Mouse (Mus musculus): ENCODE measurements at regions not wholly inside any gene's neighbourhood (a gene's known extent, or its start where the extent isn't known, plus 50 kb on each side); places are given as distances from the start of the nearest gene placed in this dataset.
A peak's percentile ranks its signal among the peaks of the same experiment; 100 is the strongest.

- DNase-seq, result no peak
Observed at GRCm38 (mm10) chr5:52092273-52092672, 98.0 kb downstream of the Dhx15 start.

GRCm38 (mm10) chr5:52088131-52088530, 102.2 kb downstream of the Dhx15 start:
- no peak for DNase-seq

- DNase-seq, result no peak
Observed at GRCm38 (mm10) chr5:52086766-52087429, 103.4 kb downstream of the Dhx15 start.

- DNase-seq, result no peak
Observed at GRCm38 (mm10) chr5:52080268-52080667, 110.0 kb downstream of the Dhx15 start.

GRCm38 (mm10) chr5:52077696-52078095, 112.6 kb downstream of the Dhx15 start:
- DNase-seq, result no peak

GRCm38 (mm10) chr5:52075096-52075495, 115.2 kb downstream of the Dhx15 start:
- DNase-seq, result no peak

GRCm38 (mm10) chr5:52064804-52065451, 125.4 kb downstream of the Dhx15 start:
- DNase-seq, result peak; percentile 92

GRCm38 (mm10) chr5:52062214-52062613, 128.1 kb downstream of the Dhx15 start:
- DNase-seq, result peak; percentile 11

- DNase-seq, result no peak
Observed at GRCm38 (mm10) chr5:52061226-52061625, 129.1 kb downstream of the Dhx15 start.

- no peak for DNase-seq
Observed at GRCm38 (mm10) chr5:52057261-52057660, 133.1 kb downstream of the Dhx15 start.

GRCm38 (mm10) chr5:52052072-52052465, 138.2 kb downstream of the Dhx15 start:
- DNase-seq, result no peak

GRCm38 (mm10) chr5:52051383-52052071, 138.8 kb downstream of the Dhx15 start:
- DNase-seq, result peak; percentile 15

GRCm38 (mm10) chr5:52048790-52049189, 141.5 kb downstream of the Dhx15 start:
- no peak for DNase-seq

GRCm38 (mm10) chr5:52046704-52047103, 143.6 kb downstream of the Dhx15 start:
- no peak for DNase-seq

GRCm38 (mm10) chr5:52044101-52044500, 146.2 kb downstream of the Dhx15 start:
- no peak for DNase-seq

GRCm38 (mm10) chr5:52041447-52041846, 148.9 kb downstream of the Dhx15 start:
- DNase-seq, result no peak

GRCm38 (mm10) chr5:52040427-52041312, 149.6 kb downstream of the Dhx15 start:
- DNase-seq, result no peak

- DNase-seq, result no peak
Observed at GRCm38 (mm10) chr5:52035339-52035738, 155.0 kb downstream of the Dhx15 start.

- no peak for DNase-seq
Observed at GRCm38 (mm10) chr5:52027478-52027877, 162.8 kb downstream of the Dhx15 start.

GRCm38 (mm10) chr5:52026148-52026547, 164.2 kb downstream of the Dhx15 start:
- no peak for DNase-seq

- no peak for DNase-seq
Observed at GRCm38 (mm10) chr5:52023212-52023611, 167.1 kb downstream of the Dhx15 start.

- no peak for DNase-seq
Observed at GRCm38 (mm10) chr5:52016992-52017391, 173.3 kb downstream of the Dhx15 start.

GRCm38 (mm10) chr5:52015786-52016185, 174.5 kb downstream of the Dhx15 start:
- DNase-seq, result no peak
